Mouse (Mus musculus) adrenal gland, postnatal 25 days (tissue): ENCODE measurements around the gene Adam26b. TPM values are rescaled to one million over a fixed set of nuclear protein-coding genes. Genes with fewer than 3 reads are reported as not detected.
"Not testable (repeated sequence)": the region's sequence is repeated elsewhere in the genome, so short reads cannot be mapped to it uniquely, and the experiment has no call there.

Experiments used
- DNase-seq: peaks from one replicate; pipeline ENCODE4 v3.0.0; 2021; ENCODE audit warnings: mixed read lengths
- long read RNA-seq: library from polyadenylated mRNA; stranded (forward); transcript quantifications from one replicate; pipeline ENCODE4 v2.0.0, GENCODE M21; 2021
- total RNA-seq: library from RNA; stranded (reverse); gene quantifications from 2 replicates; pipeline ENCODE4 v1.2.3, GENCODE M21; 2021

Gene Adam26b
- total RNA-seq: not detected in 2 replicates
- long read RNA-seq: 0 reads

DNA sequence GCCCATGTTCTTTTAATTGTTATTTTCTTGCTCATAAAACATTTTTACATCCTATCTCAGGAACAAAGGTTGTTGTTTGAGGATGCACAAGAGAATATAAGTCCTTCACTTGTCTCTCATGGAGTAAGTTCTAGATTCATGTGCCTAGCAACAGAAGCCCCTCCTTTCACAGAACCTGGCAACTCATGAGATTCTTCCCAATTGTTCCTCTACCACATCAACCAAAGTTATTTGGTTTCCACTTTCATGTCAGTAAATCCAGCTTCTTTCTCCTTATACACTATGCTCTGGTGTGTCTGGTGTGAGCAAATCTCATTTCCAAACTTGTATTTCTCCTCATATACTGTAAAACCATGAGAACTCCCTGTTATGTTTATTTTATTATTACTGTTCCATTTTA is at the start of gene Adam26b:
Gene Adam26b, minus strand, starts transcription at position 101 of the 400 bp plus-strand sequence.
- DNase-seq: not testable (repeated sequence)

DNA sequence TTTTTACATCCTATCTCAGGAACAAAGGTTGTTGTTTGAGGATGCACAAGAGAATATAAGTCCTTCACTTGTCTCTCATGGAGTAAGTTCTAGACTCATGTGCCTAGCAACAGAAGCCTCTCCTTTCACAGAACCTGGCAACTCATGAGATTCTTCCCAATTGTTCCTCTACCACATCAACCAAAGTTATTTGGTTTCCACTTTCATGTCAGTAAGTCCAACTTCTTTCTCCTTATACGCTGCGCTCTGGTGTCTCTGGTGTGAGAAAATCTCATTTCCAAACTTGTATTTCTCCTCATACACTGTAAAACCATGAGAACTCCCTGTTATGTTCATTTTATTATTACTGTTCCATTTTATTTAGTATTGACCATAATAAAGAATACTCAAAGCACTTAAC is 48.7 kb upstream of the Adam26b start, which contains the start of gene Adam26a:
Gene Adam26a, minus strand, starts transcription at position 101 of the 400 bp plus-strand sequence.
- not testable (repeated sequence) for DNase-seq

Other genes with a start within 250 kb of the Adam26b start
- gene Zfp42, start 221.1 kb downstream of the Adam26b start, total RNA-seq: not detected in 2 replicates
- gene Adam26a, start 48.6 kb upstream of the Adam26b start, total RNA-seq: not detected in 2 replicates
- not detected in 2 replicates for gene Gm5346, start 99.2 kb upstream of the Adam26b start, total RNA-seq
- gene Adam34, start 181.9 kb upstream of the Adam26b start, total RNA-seq: not detected in 2 replicates